Mouse (Mus musculus): ENCODE measurements around the gene Cmklr1. TPM values are rescaled to one million over a fixed set of nuclear protein-coding genes. Genes with fewer than 3 reads are reported as not detected.

Cmklr1 gene
- polyA plus RNA-seq, 1 experiment = 82.3 TPM

GRCm38 (mm10) chr5:113579128-113579527, 71.1 kb downstream of the Cmklr1 start:
- H3K4me3 ChIP-seq (ENCODE audit: control insufficient read depth, low read depth, low read length) = no peak overlapping the region
- H3K36me3 ChIP-seq (ENCODE audit: control insufficient read depth, insufficient read depth, low read length) = no peaks in the 10 kb centered on the region
- no peak for TF ChIP-seq POLR2A (IDR thresholded peaks at IDR 0.05; ENCODE audit: control insufficient read depth, low read depth, low read length)
- no peak overlapping the region for H3K27ac ChIP-seq (ENCODE audit: control insufficient read depth, insufficient read depth, low read depth, low read length)
- peaks cover 6% of the 10 kb centered on the region for H3K4me1 ChIP-seq (ENCODE audit: control insufficient read depth, insufficient read depth, low read length)
- no peaks in the 10 kb centered on the region for H3K27me3 ChIP-seq (ENCODE audit: control insufficient read depth, insufficient read depth, low read length)

GRCm38 (mm10) chr5:113578428-113578827, 71.8 kb downstream of the Cmklr1 start:
- H3K4me3 ChIP-seq (ENCODE audit: control insufficient read depth, low read depth, low read length) = no peak overlapping the region
- H3K27ac ChIP-seq (ENCODE audit: control insufficient read depth, insufficient read depth, low read depth, low read length) = no peak overlapping the region
- no peaks in the 10 kb centered on the region for H3K36me3 ChIP-seq (ENCODE audit: control insufficient read depth, insufficient read depth, low read length)
- peaks cover 6% of the 10 kb centered on the region for H3K4me1 ChIP-seq (ENCODE audit: control insufficient read depth, insufficient read depth, low read length)
- no peak for TF ChIP-seq POLR2A (IDR thresholded peaks at IDR 0.05; ENCODE audit: control insufficient read depth, low read depth, low read length)
- no peak for TF ChIP-seq CTCF (IDR thresholded peaks at IDR 0.05; ENCODE audit: control insufficient read depth, insufficient read depth, insufficient replicate concordance, low read depth, low read length)
- H3K27me3 ChIP-seq (ENCODE audit: control insufficient read depth, insufficient read depth, low read length) = no peaks in the 10 kb centered on the region

GRCm38 (mm10) chr5:113577555-113577954, 72.7 kb downstream of the Cmklr1 start:
- H3K4me1 ChIP-seq (ENCODE audit: control insufficient read depth, insufficient read depth, low read length) = peaks cover 6% of the 10 kb centered on the region
- H3K27me3 ChIP-seq (ENCODE audit: control insufficient read depth, insufficient read depth, low read length) = no peaks in the 10 kb centered on the region
- H3K4me3 ChIP-seq (ENCODE audit: control insufficient read depth, low read depth, low read length) = no peak overlapping the region
- no peaks in the 10 kb centered on the region for H3K36me3 ChIP-seq (ENCODE audit: control insufficient read depth, insufficient read depth, low read length)
- H3K27ac ChIP-seq (ENCODE audit: control insufficient read depth, insufficient read depth, low read depth, low read length) = no peak overlapping the region
- TF ChIP-seq CTCF (IDR thresholded peaks at IDR 0.05; ENCODE audit: control insufficient read depth, insufficient read depth, insufficient replicate concordance, low read depth, low read length) = no peak
- TF ChIP-seq POLR2A (IDR thresholded peaks at IDR 0.05; ENCODE audit: control insufficient read depth, low read depth, low read length) = no peak

- H3K4me1 ChIP-seq (ENCODE audit: control insufficient read depth, insufficient read depth, low read length) = peaks cover 5% of the 10 kb centered on the region
- H3K4me3 ChIP-seq (ENCODE audit: control insufficient read depth, low read depth, low read length) = peak overlapping the region; percentile 54
- H3K27me3 ChIP-seq (ENCODE audit: control insufficient read depth, insufficient read depth, low read length) = no peaks in the 10 kb centered on the region
- no peak overlapping the region for H3K27ac ChIP-seq (ENCODE audit: control insufficient read depth, insufficient read depth, low read depth, low read length)
- no peak for TF ChIP-seq CTCF (IDR thresholded peaks at IDR 0.05; ENCODE audit: control insufficient read depth, insufficient read depth, insufficient replicate concordance, low read depth, low read length)
- TF ChIP-seq POLR2A (IDR thresholded peaks at IDR 0.05; ENCODE audit: control insufficient read depth, low read depth, low read length) = no peak
- no peaks in the 10 kb centered on the region for H3K36me3 ChIP-seq (ENCODE audit: control insufficient read depth, insufficient read depth, low read length)
Measured at GRCm38 (mm10) chr5:113570056-113570717, 80.0 kb downstream of the Cmklr1 start.

GRCm38 (mm10) chr5:113565858-113566257, 84.4 kb downstream of the Cmklr1 start:
- Histone ChIP-seq H3K27ac (ENCODE audit: control insufficient read depth, insufficient read depth, low read depth, low read length) (no peak overlapping the region), H3K36me3 (ENCODE audit: control insufficient read depth, insufficient read depth, low read length) (no peaks in the 10 kb centered on the region), H3K4me3 (ENCODE audit: control insufficient read depth, low read depth, low read length) (no peak overlapping the region), H3K4me1 (ENCODE audit: control insufficient read depth, insufficient read depth, low read length) (peaks cover 4% of the 10 kb centered on the region), H3K27me3 (ENCODE audit: control insufficient read depth, insufficient read depth, low read length) (no peaks in the 10 kb centered on the region)
- no peak for TF ChIP-seq CTCF (IDR thresholded peaks at IDR 0.05; ENCODE audit: control insufficient read depth, insufficient read depth, insufficient replicate concordance, low read depth, low read length)
- TF ChIP-seq POLR2A (IDR thresholded peaks at IDR 0.05; ENCODE audit: control insufficient read depth, low read depth, low read length) = no peak

- no peaks in the 10 kb centered on the region for H3K36me3 ChIP-seq (ENCODE audit: control insufficient read depth, insufficient read depth, low read length)
- no peak overlapping the region for H3K4me3 ChIP-seq (ENCODE audit: control insufficient read depth, low read depth, low read length)
- TF ChIP-seq CTCF (IDR thresholded peaks at IDR 0.05; ENCODE audit: control insufficient read depth, insufficient read depth, insufficient replicate concordance, low read depth, low read length) (no peak), POLR2A (IDR thresholded peaks at IDR 0.05; ENCODE audit: control insufficient read depth, low read depth, low read length) (no peak)
Measured at GRCm38 (mm10) chr5:113565101-113565854, 84.9 kb downstream of the Cmklr1 start.

GRCm38 (mm10) chr5:113564463-113564862, 85.8 kb downstream of the Cmklr1 start:
- Histone ChIP-seq H3K4me3 (ENCODE audit: control insufficient read depth, low read depth, low read length) (no peak overlapping the region), H3K27ac (ENCODE audit: control insufficient read depth, insufficient read depth, low read depth, low read length) (no peak overlapping the region), H3K27me3 (ENCODE audit: control insufficient read depth, insufficient read depth, low read length) (no peaks in the 10 kb centered on the region), H3K4me1 (ENCODE audit: control insufficient read depth, insufficient read depth, low read length) (peaks cover 4% of the 10 kb centered on the region), H3K36me3 (ENCODE audit: control insufficient read depth, insufficient read depth, low read length) (no peaks in the 10 kb centered on the region)
- no peak for TF ChIP-seq POLR2A (IDR thresholded peaks at IDR 0.05; ENCODE audit: control insufficient read depth, low read depth, low read length)
- no peak for TF ChIP-seq CTCF (IDR thresholded peaks at IDR 0.05; ENCODE audit: control insufficient read depth, insufficient read depth, insufficient replicate concordance, low read depth, low read length)

More at GRCm38 (mm10) chr5:113565101-113565854, 84.9 kb downstream of the Cmklr1 start:
- Histone ChIP-seq H3K4me1 (ENCODE audit: control insufficient read depth, insufficient read depth, low read length) (peaks cover 4% of the 10 kb centered on the region), H3K27ac (ENCODE audit: control insufficient read depth, insufficient read depth, low read depth, low read length) (no peak overlapping the region), H3K27me3 (ENCODE audit: control insufficient read depth, insufficient read depth, low read length) (no peaks in the 10 kb centered on the region)

Other genes starting within 250 kb of the Cmklr1 start
- 10.3 and 13.6 TPM in 2 replicates for gene Wscd2, start 160.1 kb downstream of the Cmklr1 start, polyA plus RNA-seq (2012; rRNA removed)
- 11.1 and 14.8 TPM in 2 replicates for gene 1700069L16Rik, start 74.3 kb upstream of the Cmklr1 start, polyA plus RNA-seq (2012; rRNA removed)
- gene Ficd, start 85.4 kb upstream of the Cmklr1 start, polyA plus RNA-seq (2012; rRNA removed) = 5.2 and 5.3 TPM in 2 replicates
- gene Sart3, start 122.1 kb upstream of the Cmklr1 start, polyA plus RNA-seq (2012; rRNA removed) = 11.5 and 13.8 TPM in 2 replicates
- gene Iscu, start 122.3 kb upstream of the Cmklr1 start, polyA plus RNA-seq (2012; rRNA removed) = 136 and 138 TPM in 2 replicates
- 0.38 and 0.59 TPM in 2 replicates for gene Tmem119, start 150.1 kb upstream of the Cmklr1 start, polyA plus RNA-seq (2012; rRNA removed)
- 11.7 and 12.9 TPM in 2 replicates for gene Selplg, start 182.2 kb upstream of the Cmklr1 start, polyA plus RNA-seq (2012; rRNA removed)

Data from testis, adult 2 months (tissue).